Comparison of ENCODE assay signal across 12 mouse cellular contexts in the genomic region with DNA sequence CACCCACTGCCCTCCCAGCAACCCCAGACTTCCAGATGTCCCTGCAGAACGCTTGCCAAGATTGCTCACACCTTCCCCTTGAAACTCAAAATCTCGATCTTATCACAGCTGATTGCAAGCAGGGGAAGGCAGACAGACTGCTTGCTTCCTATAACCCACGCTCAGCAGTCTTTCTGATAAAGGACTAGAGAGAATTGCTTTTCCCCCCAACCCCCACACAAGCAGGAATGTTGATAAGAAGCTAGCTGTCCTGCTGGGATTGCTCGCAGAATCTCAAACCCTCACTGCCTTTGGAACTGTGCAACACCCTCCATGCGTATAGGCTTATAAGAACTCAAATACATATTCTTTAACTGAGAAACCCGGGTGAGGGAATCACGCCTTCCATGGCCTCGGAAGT. TPM values are rescaled to one million over a fixed set of nuclear protein-coding genes. Genes with fewer than 3 reads are reported as not detected.
DNase-seq lines count a peak whose midpoint lies in the region; ATAC-seq lines count a peak whose summit lies in the region.
"Had no signal": no experiment of that assay in that cellular context is flagged by ENCODE, and none has a peak within 500 bp of the region (broad histone marks: within the 10 kb centered on the region; RNA-seq: fewer than 3 reads in every experiment).

No protein-coding gene starts in this region.

- no peak overlapping the region for H3K4me3 ChIP-seq in forebrain, embryonic 13.5 days
- H3K4me3 ChIP-seq in forebrain, embryonic 10.5 days = no peak overlapping the region
- H3K4me3 ChIP-seq in kidney, embryonic 16.5 days (ENCODE audit: low read length) = no peak overlapping the region
- H3K4me3 ChIP-seq in hindbrain, embryonic 13.5 days = no peak overlapping the region

- H3K36me3 ChIP-seq in forebrain, embryonic 13.5 days (ENCODE audit: poor library complexity, severe bottlenecking) = no peaks in the 10 kb centered on the region
- no peaks in the 10 kb centered on the region for H3K36me3 ChIP-seq in forebrain, embryonic 10.5 days (replicated peaks)
- no peaks in the 10 kb centered on the region for H3K36me3 ChIP-seq in kidney, embryonic 16.5 days (ENCODE audit: insufficient read depth, low read length)
- H3K36me3 ChIP-seq in hindbrain, embryonic 13.5 days = no peaks in the 10 kb centered on the region
- H3K36me3 ChIP-seq: embryonic facial prominence, embryonic 12.5 days had no signal

- DNase-seq in forebrain, embryonic 10.5 days (ENCODE audit: extremely low spot score, low spot score) = no peak
- DNase-seq in kidney, postnatal 14 days = no peak
- DNase-seq in brain, adult 2 months (ENCODE audit: low read depth, low spot score) = peak; percentile 55
- no peak for DNase-seq in c-Kit-positive CD71-positive TER-119-positive erythroid progenitor cells, embryonic 14.5 days (ENCODE audit: low spot score)
- DNase-seq in spleen, postnatal 14 days (ENCODE audit: low spot score in 2 of 2) = no peak
- DNase-seq: kidney, adult 9 months had no signal

- peaks cover 37% of the 10 kb centered on the region for H3K27me3 ChIP-seq in forebrain, embryonic 13.5 days
- peaks cover 61% of the 10 kb centered on the region for H3K27me3 ChIP-seq in forebrain, embryonic 10.5 days (ENCODE audit: poor library complexity, severe bottlenecking)
- peaks cover 34% of the 10 kb centered on the region for H3K27me3 ChIP-seq in kidney, embryonic 16.5 days (ENCODE audit: insufficient read depth, low read length)
- H3K27me3 ChIP-seq in hindbrain, embryonic 13.5 days = peaks cover 55% of the 10 kb centered on the region

- no peaks in the 10 kb centered on the region for H3K9me3 ChIP-seq in forebrain, embryonic 13.5 days (replicated peaks)
- H3K9me3 ChIP-seq in forebrain, embryonic 10.5 days = no peaks in the 10 kb centered on the region
- no peaks in the 10 kb centered on the region for H3K9me3 ChIP-seq in kidney, embryonic 16.5 days (ENCODE audit: low read length)
- no peaks in the 10 kb centered on the region for H3K9me3 ChIP-seq in hindbrain, embryonic 13.5 days
- H3K9me3 ChIP-seq: embryonic facial prominence, embryonic 12.5 days had no signal

- WGBS in forebrain, embryonic 13.5 days = 19% methylated on average over 8 of the region's 8 CpGs
- 22% methylated on average over 8 of the region's 8 CpGs for WGBS in forebrain, embryonic 10.5 days
- WGBS in kidney, embryonic 16.5 days = 23% methylated on average over 8 of the region's 8 CpGs
- 24% methylated on average over 8 of the region's 8 CpGs for WGBS in hindbrain, embryonic 13.5 days

- 0 out of 2 replicates have a peak overlapping the region, but pooled peaks have one; percentile 97 for H3K4me2 ChIP-seq in forebrain, embryonic 13.5 days
- H3K4me2 ChIP-seq in kidney, embryonic 16.5 days (replicated peaks; ENCODE audit: low read depth, low read length) = peak overlapping the region; percentile 73; the same call in 1 of the 2 replicates
- H3K4me2 ChIP-seq in hindbrain, embryonic 13.5 days = 0 out of 2 replicates have a peak overlapping the region, but pooled peaks have one; percentile 94

- H3K27ac ChIP-seq in forebrain, embryonic 13.5 days = no peak overlapping the region
- no peak overlapping the region for H3K27ac ChIP-seq in forebrain, embryonic 10.5 days
- H3K27ac ChIP-seq in kidney, embryonic 16.5 days (ENCODE audit: low read length) = no peak overlapping the region
- H3K27ac ChIP-seq in hindbrain, embryonic 13.5 days = no peak overlapping the region
- H3K27ac ChIP-seq: embryonic facial prominence, embryonic 12.5 days; macrophage had no signal

- no peak overlapping the region for H3K9ac ChIP-seq in forebrain, embryonic 13.5 days
- no peak overlapping the region for H3K9ac ChIP-seq in kidney, embryonic 16.5 days (replicated peaks; ENCODE audit: low read length)
- no peak overlapping the region for H3K9ac ChIP-seq in hindbrain, embryonic 13.5 days

- peaks cover 12% of the 10 kb centered on the region for H3K4me1 ChIP-seq in forebrain, embryonic 13.5 days
- peaks cover 12% of the 10 kb centered on the region for H3K4me1 ChIP-seq in forebrain, embryonic 10.5 days
- peaks cover 10% of the 10 kb centered on the region for H3K4me1 ChIP-seq in kidney, embryonic 16.5 days (ENCODE audit: insufficient read depth, low read length)
- H3K4me1 ChIP-seq in hindbrain, embryonic 13.5 days (replicated peaks) = peaks cover 15% of the 10 kb centered on the region
- H3K4me1 ChIP-seq: embryonic facial prominence, embryonic 12.5 days had no signal

- ATAC-seq in forebrain, embryonic 13.5 days = no peak
- no peak for ATAC-seq in kidney, embryonic 16.5 days (ENCODE audit: low FRiP score, low TSS enrichment)
- ATAC-seq in hindbrain, embryonic 13.5 days (ENCODE audit: low FRiP score) = no peak

RNA-seq across cellular contexts. Expression of a gene that starts 0.8 kb away (rescaled TPM):
- polyA plus RNA-seq in forebrain, embryonic 13.5 days (2015; fragmentation: Nextera tagmentation; extraction: Ambion mirVana) = 2.8 and 3.1 TPM in 2 replicates
- polyA plus RNA-seq in forebrain, embryonic 10.5 days (2016; fragmentation: Nextera tagmentation; extraction: Ambion mirVana) = 0.22 and 0.41 TPM in 2 replicates
- 5.0 and 5.5 TPM in 2 replicates for polyA plus RNA-seq in kidney, embryonic 16.5 days (2015; fragmentation: Nextera tagmentation; extraction: Ambion mirVana)
- polyA plus RNA-seq in hindbrain, embryonic 13.5 days (2015; fragmentation: Nextera tagmentation; extraction: Ambion mirVana) = 6.8 and 7.2 TPM in 2 replicates
- polyA plus RNA-seq: macrophage; spleen, adult 2 months had no signal
